Mouse (Mus musculus) heart, postnatal 10 days (tissue): Measurements from ENCODE around the gene Paf1. TPM values are rescaled to one million over a fixed set of nuclear protein-coding genes. Genes with fewer than 3 reads are reported as not detected.

ENCODE experiments used
- DNase-seq, 2 experiments: peaks; one replicate each; pipeline ENCODE4 v3.0.0; 2021
- intact Hi-C: fragments of 180-260 bp; cut with DNase I; formaldehyde crosslinking; loops from one replicate; pipeline ENCODE4 v1.15.1; 2025
- total RNA-seq, 2 experiments: library from RNA; stranded (reverse); gene quantifications; 2 replicates each; pipeline ENCODE4 v1.2.3; 2021

Gene Paf1
- total RNA-seq, 2 experiments from 2014 or later, result 41.7 to 51.2 TPM

- intact Hi-C loops, result no loop called here
- no peak for DNase-seq
Observed at GRCm38 (mm10) chr7:28423018-28423417, 30.3 kb downstream of the Paf1 start.

GRCm38 (mm10) chr7:28427738-28428137 lies 35.0 kb downstream of the Paf1 start:
- intact Hi-C loops, result no loop called here
- peak; percentile 44 to 66 for DNase-seq

- no peak for DNase-seq
- intact Hi-C loops, result loop anchor here (10.0 kb wide), 1 partner anchor 554 kb away; the partner anchor contains the start of genes Eif3k and Map4k1
Observed at GRCm38 (mm10) chr7:28430512-28430911, 37.8 kb downstream of the Paf1 start.

GRCm38 (mm10) chr7:28432252-28432651 lies 39.5 kb downstream of the Paf1 start:
- intact Hi-C loops, result loop anchor here (10.0 kb wide), 1 partner anchor 553 kb away; the partner anchor contains the start of genes Eif3k and Map4k1
- DNase-seq, result no peak

- peak in 1 of 2 experiments; percentile 46 for DNase-seq
- intact Hi-C loops, result loop anchor here (10.0 kb wide), 1 partner anchor 549 kb away; the partner anchor contains the start of genes Eif3k and Map4k1
Observed at GRCm38 (mm10) chr7:28435660-28436259, 43.0 kb downstream of the Paf1 start.

- intact Hi-C loops, result loop anchor here (10.0 kb wide), 1 partner anchor 548 kb away; the partner anchor contains the start of genes Eif3k and Map4k1
- DNase-seq, result peak; percentile 100
Observed at GRCm38 (mm10) chr7:28436271-28436904, 43.6 kb downstream of the Paf1 start.

GRCm38 (mm10) chr7:28436932-28437570 lies 44.3 kb downstream of the Paf1 start, which contains the start of gene Gmfg:
TSS of gene Gmfg (plus strand) at chr7:28437447.
- peak; percentile 87 to 88 for DNase-seq
- intact Hi-C loops, result loop anchor here (10.0 kb wide), 1 partner anchor 548 kb away; the partner anchor contains the start of genes Eif3k and Map4k1

GRCm38 (mm10) chr7:28437964-28438363 lies 45.2 kb downstream of the Paf1 start:
- intact Hi-C loops, result loop anchor here (10.0 kb wide), 1 partner anchor 547 kb away; the partner anchor contains the start of genes Eif3k and Map4k1
- no peak for DNase-seq

GRCm38 (mm10) chr7:28438771-28439170 lies 46.0 kb downstream of the Paf1 start:
- DNase-seq, result no peak
- intact Hi-C loops, result loop anchor here (10.0 kb wide), 1 partner anchor 546 kb away; the partner anchor contains the start of genes Eif3k and Map4k1

GRCm38 (mm10) chr7:28440739-28441138 lies 48.0 kb downstream of the Paf1 start:
- DNase-seq, result peak; percentile 50 to 54
- intact Hi-C loops, result loop anchor here (10.0 kb wide), 1 partner anchor 124 kb away; no protein-coding TSS in a partner anchor

GRCm38 (mm10) chr7:28441776-28442485 lies 49.2 kb downstream of the Paf1 start:
- intact Hi-C loops, result loop anchor here (10.0 kb wide), 1 partner anchor 123 kb away; no protein-coding TSS in a partner anchor
- DNase-seq, result no peak

GRCm38 (mm10) chr7:28442688-28443087 lies 49.9 kb downstream of the Paf1 start:
- peak in 1 of 2 experiments; percentile 32 for DNase-seq
- intact Hi-C loops, result loop anchor here (10.0 kb wide), 1 partner anchor 122 kb away; no protein-coding TSS in a partner anchor

GRCm38 (mm10) chr7:28444344-28444974 lies 51.7 kb downstream of the Paf1 start:
- intact Hi-C loops, result loop anchor here (10.0 kb wide), 1 partner anchor 120 kb away; no protein-coding TSS in a partner anchor

GRCm38 (mm10) chr7:28446446-28446845 lies 53.7 kb downstream of the Paf1 start:
- intact Hi-C loops, result loop anchor here (1.0 to 10.0 kb wide), 5 partner anchors 80 to 281 kb away; no protein-coding TSS in a partner anchor
- peak; percentile 78 to 90 for DNase-seq

More at GRCm38 (mm10) chr7:28444344-28444974, 51.7 kb downstream of the Paf1 start:
- DNase-seq, result no peak

- DNase-seq, result no peak
- intact Hi-C loops, result loop anchor here (2.0 to 10.0 kb wide), 3 partner anchors 80 to 280 kb away; no protein-coding TSS in a partner anchor
Observed at GRCm38 (mm10) chr7:28447101-28447830, 54.5 kb downstream of the Paf1 start.

- intact Hi-C loops, result loop anchor here (2.0 to 10.0 kb wide), 3 partner anchors 79 to 279 kb away; no protein-coding TSS in a partner anchor
- no peak for DNase-seq
Observed at GRCm38 (mm10) chr7:28447865-28448820, 55.4 kb downstream of the Paf1 start.
